Mouse (Mus musculus) intestine, embryonic 16.5 days (tissue): ENCODE data around the gene Mpig6b. TPM values are rescaled to one million over a fixed set of nuclear protein-coding genes. Genes with fewer than 3 reads are reported as not detected.

ENCODE experiments used
- ATAC-seq: fragments of 200-750 bp; cut with Nextera tagmentation; 2 replicates; pipeline ENCODE4 v1.8.0; 2017; ENCODE audit warnings: moderate TSS enrichment, moderate library complexity
- H3K27ac ChIP-seq: fragments of 300-500 bp; sonication (generic); 2 replicates; pipeline ENCODE4 v1.5.1; 2014; ENCODE audit warnings: mild to moderate bottlenecking, low read length
- H3K27me3 ChIP-seq: fragments of 300-500 bp; sonication (generic); replicated peaks from 2 replicates; pipeline ENCODE4 v1.6.1; 2014; ENCODE audit warnings: low read length, control low read depth, mixed read lengths; ENCODE audit not compliant: control insufficient read depth, insufficient read depth
- H3K36me3 ChIP-seq: fragments of 300-500 bp; sonication (generic); 2 replicates; pipeline ENCODE4 v1.6.1; 2014; ENCODE audit warnings: low read length, control low read depth; ENCODE audit not compliant: control insufficient read depth, insufficient read depth
- H3K4me1 ChIP-seq: fragments of 300-500 bp; sonication (generic); 2 replicates; pipeline ENCODE4 v1.6.1; 2014; ENCODE audit warnings: low read length, control low read depth, mixed read lengths; ENCODE audit not compliant: control insufficient read depth, insufficient read depth
- H3K4me2 ChIP-seq: fragments of 300-500 bp; sonication (generic); 2 replicates; pipeline ENCODE4 v1.6.1; 2014; ENCODE audit warnings: low read depth, low read length, control low read depth
- H3K4me3 ChIP-seq: fragments of 300-500 bp; sonication (generic); 2 replicates; pipeline ENCODE4 v1.5.1; 2014; ENCODE audit warnings: mild to moderate bottlenecking, low read length
- H3K9ac ChIP-seq: fragments of 300-500 bp; sonication (generic); 2 replicates; pipeline ENCODE4 v1.6.1; 2014; ENCODE audit warnings: low read depth, low read length
- H3K9me3 ChIP-seq: fragments of 300-500 bp; sonication (generic); 2 replicates; pipeline ENCODE4 v1.6.1; 2016; ENCODE audit warnings: low read length, control low read depth; ENCODE audit not compliant: control insufficient read depth
- WGBS: fragments of 180-500 bp; shearing (Covaris S2); extraction: QIAGEN DNeasy Blood & Tissue Kit; methylation state at CpG from one replicate; pipeline ENCODE4 v1.1.7; 2014; 5-methylcytosine and 5-hydroxymethylcytosine counted together
- polyA plus RNA-seq: library from polyadenylated mRNA; unstranded; fragments of >200 nt; fragmentation: Nextera tagmentation; extraction: Ambion mirVana; gene quantifications from 2 replicates; pipeline ENCODE4 v1.2.1, GENCODE M21; 2015

The Mpig6b gene
- polyA plus RNA-seq, 1 experiment from 2014 or later, result 0.40 TPM

DNA sequence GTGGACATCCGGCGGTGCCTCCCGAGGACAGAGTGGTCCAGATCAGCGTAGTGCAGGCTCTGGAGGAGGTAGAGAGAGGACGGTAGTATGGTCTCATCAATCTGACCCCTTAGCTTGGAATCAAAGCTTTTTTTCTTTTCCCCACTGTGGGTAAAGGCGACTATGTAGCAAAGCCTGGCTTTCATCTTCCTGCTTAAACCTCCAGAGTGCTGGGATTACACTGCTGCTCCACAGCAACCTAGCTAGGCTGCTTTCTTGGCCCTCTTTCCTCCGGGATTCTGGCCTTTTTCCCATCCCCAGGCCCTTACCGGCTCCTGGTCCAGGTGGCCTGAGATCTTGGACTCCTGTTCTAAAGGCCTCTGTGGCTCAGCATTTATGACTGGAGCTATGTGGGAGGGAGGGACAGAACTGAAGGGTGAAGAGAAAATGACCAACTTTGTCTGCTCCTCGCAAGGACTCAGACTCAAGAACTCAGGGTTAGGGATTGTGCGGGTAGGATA lies 1.6 kb downstream of the Mpig6b start:
- WGBS, result 26% methylated on average over 10 of the region's 10 CpGs
- peaks cover 33% of the 10 kb centered on the region for H3K4me1 ChIP-seq
- ATAC-seq, result peak; percentile 19

DNA sequence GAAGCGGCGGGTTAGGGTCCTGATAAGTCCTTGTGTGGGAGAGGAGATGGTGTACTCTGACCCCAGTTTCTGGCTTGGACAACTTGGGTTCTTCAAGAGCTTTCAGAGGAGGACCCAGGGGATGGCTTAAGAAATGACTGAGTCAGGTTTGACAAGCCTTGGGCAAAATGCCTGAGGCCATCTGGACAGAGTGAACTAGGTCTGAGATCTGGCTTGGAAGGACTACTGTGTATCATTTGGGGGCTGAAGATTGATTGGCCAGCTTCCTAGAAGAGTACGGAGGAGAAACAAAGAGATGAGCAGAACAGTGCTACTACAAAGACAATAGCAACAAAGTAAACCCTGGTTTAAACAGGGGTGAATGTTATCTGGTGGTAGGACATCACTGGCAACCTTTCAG lies 2.5 kb downstream of the Mpig6b start:
- H3K27me3 ChIP-seq, result no peaks in the 10 kb centered on the region
- no peak overlapping the region for H3K4me3 ChIP-seq
- no peaks in the 10 kb centered on the region for H3K9me3 ChIP-seq
- H3K9ac ChIP-seq, result no peak overlapping the region
- no peaks in the 10 kb centered on the region for H3K36me3 ChIP-seq
- H3K4me2 ChIP-seq, result no peak overlapping the region
- 84% methylated on average over 3 of the region's 3 CpGs for WGBS
- ATAC-seq, result no peak
- H3K27ac ChIP-seq, result no peak overlapping the region
- peaks cover 35% of the 10 kb centered on the region for H3K4me1 ChIP-seq

More for the DNA sequence above, 1.6 kb downstream of the Mpig6b start:
- Histone ChIP-seq H3K4me3 (peak overlapping the region; percentile 50), H3K27ac (peak overlapping the region; percentile 79), H3K36me3 (no peaks in the 10 kb centered on the region), H3K9me3 (no peaks in the 10 kb centered on the region), H3K4me2 (peak overlapping the region; percentile 69), H3K9ac (peak overlapping the region; percentile 59; the same call in 1 of the 2 replicates), H3K27me3 (no peaks in the 10 kb centered on the region; the same call in 1 of the 2 replicates)

DNA sequence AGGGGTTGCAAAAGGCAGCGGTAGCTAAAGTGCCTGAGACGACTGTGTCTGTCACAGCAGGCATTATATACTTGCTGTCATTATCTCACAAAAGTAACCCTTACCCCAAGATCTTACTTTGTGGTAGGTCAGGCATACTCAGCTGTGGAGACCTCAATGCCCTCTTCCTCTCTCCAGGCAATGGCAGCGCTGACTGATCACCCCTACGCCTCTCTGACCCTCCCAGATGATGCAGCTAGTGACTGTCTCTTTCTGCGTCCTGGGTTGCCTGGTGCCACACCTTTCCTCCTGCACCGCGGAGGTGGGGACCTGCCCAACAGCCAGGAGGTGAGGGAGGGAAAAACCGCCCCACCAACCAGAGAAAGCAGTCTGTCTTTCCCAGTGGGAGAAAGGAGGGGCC lies 4.7 kb downstream of the Mpig6b start:
- Histone ChIP-seq H3K27me3 (no peaks in the 10 kb centered on the region), H3K4me3 (no peak overlapping the region), H3K27ac (no peak overlapping the region), H3K4me2 (no peak overlapping the region), H3K4me1 (peaks cover 38% of the 10 kb centered on the region), H3K9ac (no peak overlapping the region; the same call in 1 of the 2 replicates), H3K36me3 (peaks cover 9% of the 10 kb centered on the region), H3K9me3 (no peaks in the 10 kb centered on the region)
- no peak for ATAC-seq
- 75% methylated on average over 8 of the region's 8 CpGs for WGBS

DNA sequence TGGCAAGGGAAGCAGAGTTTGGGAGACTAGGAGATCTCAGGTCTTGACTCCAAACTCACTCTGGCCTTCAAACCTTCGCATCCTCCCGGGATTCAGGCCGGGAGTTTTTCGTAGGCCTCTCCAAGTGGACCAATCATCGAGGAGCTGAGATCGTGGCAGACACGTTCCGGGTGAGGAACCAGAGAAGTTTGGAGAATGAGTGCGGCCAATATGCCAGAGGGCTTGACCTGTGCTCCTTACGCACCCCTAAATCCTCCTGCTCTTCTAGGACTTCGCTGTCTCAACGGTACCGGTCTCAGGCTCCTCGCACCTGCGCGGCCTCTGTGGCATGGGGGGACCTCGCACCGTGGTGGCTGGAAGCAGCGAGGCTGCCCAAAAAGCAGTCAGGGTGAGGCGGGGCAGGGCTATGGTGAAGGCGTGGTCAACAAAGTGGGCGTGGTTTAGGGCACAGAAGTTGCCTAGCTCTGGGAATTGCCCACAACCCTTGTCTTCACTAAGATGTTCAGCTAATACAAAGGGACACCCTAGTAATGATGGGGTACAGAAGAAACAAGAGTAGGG lies 5.2 kb downstream of the Mpig6b start:
- no peak for ATAC-seq
- no peak overlapping the region for H3K27ac ChIP-seq
- H3K4me3 ChIP-seq, result peak overlapping the region; percentile 72; the same call in 1 of the 2 replicates
- peak overlapping the region; percentile 84; the same call in 1 of the 2 replicates for H3K9ac ChIP-seq
- WGBS, result 57% methylated on average over 22 of the region's 22 CpGs
- H3K4me1 ChIP-seq, result peaks cover 38% of the 10 kb centered on the region
- peaks cover 14% of the 10 kb centered on the region for H3K36me3 ChIP-seq
- H3K9me3 ChIP-seq, result no peaks in the 10 kb centered on the region
- no peaks in the 10 kb centered on the region for H3K27me3 ChIP-seq
- H3K4me2 ChIP-seq, result peak overlapping the region; percentile 67

DNA sequence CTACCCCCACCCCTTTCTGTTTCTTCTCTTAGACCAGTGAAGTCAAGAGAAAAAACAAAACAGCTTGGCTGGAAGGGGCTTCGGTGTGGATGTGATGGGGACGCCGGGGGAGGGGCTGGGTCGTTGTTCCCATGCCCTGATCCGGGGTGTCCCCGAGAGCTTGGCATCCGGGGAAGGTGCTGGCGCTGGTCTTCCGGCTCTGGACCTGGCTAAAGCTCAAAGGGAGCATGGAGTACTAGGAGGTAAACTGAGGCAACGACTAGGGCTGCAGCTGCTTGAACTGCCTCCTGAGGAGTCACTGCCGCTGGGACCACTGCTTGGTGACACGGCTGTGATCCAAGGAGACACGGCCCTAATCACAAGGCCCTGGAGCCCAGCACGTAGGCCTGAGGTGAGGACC lies 5.9 kb downstream of the Mpig6b start:
- H3K27me3 ChIP-seq, result no peaks in the 10 kb centered on the region
- no peaks in the 10 kb centered on the region for H3K9me3 ChIP-seq
- H3K36me3 ChIP-seq, result peaks cover 19% of the 10 kb centered on the region
- H3K4me1 ChIP-seq, result peaks cover 34% of the 10 kb centered on the region
- H3K27ac ChIP-seq, result no peak overlapping the region
- WGBS, result 20% methylated on average over 14 of the region's 14 CpGs
- peak overlapping the region; percentile 67 for H3K4me2 ChIP-seq
- peak overlapping the region; percentile 72 for H3K4me3 ChIP-seq
- ATAC-seq, result no peak
- H3K9ac ChIP-seq, result peak overlapping the region; percentile 84

DNA sequence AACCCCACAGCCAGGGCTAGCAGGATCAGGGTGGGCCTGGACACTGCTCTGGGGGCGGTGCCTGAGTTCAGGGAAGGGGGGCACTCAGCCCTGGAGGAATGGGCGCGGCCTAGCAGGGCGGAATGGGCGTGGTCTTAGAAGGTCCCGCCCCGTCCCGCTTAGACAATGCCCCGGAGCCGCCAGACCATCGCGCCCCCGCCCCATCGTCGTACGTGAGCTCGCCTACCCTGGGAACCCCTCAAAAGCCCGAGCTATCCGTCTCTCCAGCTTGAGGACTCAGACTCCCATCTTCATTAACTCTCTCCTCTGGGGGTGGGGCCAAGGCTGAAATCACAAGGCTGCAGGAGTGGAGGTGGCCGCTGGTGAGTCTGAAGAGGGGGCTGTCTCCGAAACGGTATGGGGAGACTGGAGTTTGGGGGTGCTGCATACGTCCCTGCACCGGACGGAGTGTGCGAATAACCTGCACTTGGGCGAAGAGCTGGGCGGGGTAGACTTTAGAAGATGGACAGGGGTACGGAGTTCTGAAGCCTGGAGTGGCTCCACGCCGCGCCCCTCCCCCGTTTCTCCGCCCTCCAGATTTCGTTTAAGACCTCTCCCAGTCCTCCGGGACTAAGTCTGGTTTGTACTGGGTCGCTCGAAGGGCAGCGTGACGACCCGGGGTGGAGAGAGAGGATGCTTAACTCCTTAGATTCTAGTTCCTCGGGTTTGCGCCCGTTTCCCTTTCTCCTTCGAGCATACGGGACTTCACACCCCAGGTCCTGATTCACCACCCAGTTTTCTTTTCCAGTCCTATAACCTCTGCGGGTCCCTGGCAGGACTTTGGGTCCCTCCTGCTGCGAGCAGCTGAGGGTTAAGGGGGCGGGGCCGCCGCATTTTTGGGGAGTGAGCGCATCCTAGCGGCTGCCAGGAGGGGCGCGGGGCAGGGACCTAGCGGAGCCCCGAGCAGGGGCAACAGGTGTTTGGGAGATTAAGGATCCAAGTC lies 6.8 kb downstream of the Mpig6b start, which contains the start of gene Ddah2:
Ddah2 (plus strand) TSS at position 125 of the 982 bp plus-strand sequence.
- WGBS, result under 1% methylated on average over 57 of the region's 57 CpGs
- no peaks in the 10 kb centered on the region for H3K27me3 ChIP-seq
- ATAC-seq, result peak; percentile 85
- peak within 1 kb of the TSS; percentile 67 for H3K4me2 ChIP-seq
- H3K27ac ChIP-seq, result peak within 1 kb of the TSS; percentile 90
- peaks cover 24% of the 10 kb centered on the region for H3K36me3 ChIP-seq
- peaks cover 31% of the 10 kb centered on the region for H3K4me1 ChIP-seq
- peak within 1 kb of the TSS; percentile 72 for H3K4me3 ChIP-seq
- H3K9ac ChIP-seq, result peak within 1 kb of the TSS; percentile 84
- no peaks in the 10 kb centered on the region for H3K9me3 ChIP-seq

DNA sequence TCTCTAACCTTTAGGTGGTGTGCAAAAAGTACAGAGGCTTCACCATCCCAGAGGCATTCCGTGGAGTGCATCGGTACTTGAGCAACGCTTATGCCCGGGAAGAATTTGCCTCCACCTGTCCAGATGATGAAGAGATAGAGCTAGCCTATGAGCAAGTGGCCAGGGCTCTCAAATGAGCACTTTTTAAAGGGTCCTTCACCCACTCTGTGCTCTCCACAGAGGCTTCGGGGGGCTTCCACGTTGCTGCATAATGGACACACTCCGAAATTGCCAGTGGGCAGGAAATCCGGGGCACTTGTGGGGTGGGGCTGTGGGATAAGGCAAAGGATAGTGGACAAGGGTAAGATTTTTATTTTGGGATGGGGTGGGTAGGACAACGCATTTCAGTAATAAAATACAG lies 7.7 kb downstream of the Mpig6b start:
- Histone ChIP-seq H3K36me3 (peaks cover 30% of the 10 kb centered on the region), H3K27ac (peak overlapping the region; percentile 45; the same call in 1 of the 2 replicates), H3K27me3 (no peaks in the 10 kb centered on the region), H3K4me2 (peak overlapping the region; percentile 67; the same call in 1 of the 2 replicates), H3K9me3 (no peaks in the 10 kb centered on the region), H3K4me1 (peaks cover 24% of the 10 kb centered on the region), H3K9ac (0 out of 2 replicates have a peak overlapping the region, but pooled peaks have one; percentile 84), H3K4me3 (no peak overlapping the region)
- WGBS, result 48% methylated on average over 9 of the region's 9 CpGs
- no peak for ATAC-seq

DNA sequence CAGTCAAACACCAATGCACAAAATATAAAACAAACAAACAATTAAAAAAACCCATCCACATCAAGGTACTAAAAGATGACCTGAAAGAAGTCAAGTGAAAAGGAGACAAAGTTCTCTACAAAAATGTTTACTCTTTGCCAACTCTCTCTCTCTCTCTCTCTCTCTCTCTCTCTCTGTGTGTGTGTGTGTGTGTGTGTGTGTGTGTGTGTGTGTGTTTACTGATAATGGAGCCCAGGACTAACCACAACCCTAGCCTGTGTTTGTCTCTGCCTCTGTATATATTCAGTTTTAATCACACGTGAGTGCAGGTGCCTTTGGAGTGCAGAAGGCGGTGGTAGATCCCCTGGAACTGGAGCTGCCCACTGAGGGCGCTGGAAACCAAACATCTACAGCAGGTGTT lies 8.9 kb downstream of the Mpig6b start:
- Histone ChIP-seq H3K9ac (no peak overlapping the region), H3K4me3 (no peak overlapping the region), H3K27ac (no peak overlapping the region), H3K36me3 (peaks cover 35% of the 10 kb centered on the region), H3K4me1 (peaks cover 27% of the 10 kb centered on the region), H3K9me3 (no peaks in the 10 kb centered on the region), H3K4me2 (no peak overlapping the region), H3K27me3 (no peaks in the 10 kb centered on the region)
- no peak for ATAC-seq
- WGBS, result 75% methylated on average over 3 of the region's 3 CpGs
